Mouse (Mus musculus) frontal cortex, postnatal 10 days (tissue): ENCODE data around the gene Xpr1.

ENCODE experiments used
- DNase-seq, 2 experiments: peaks; one replicate each; pipeline ENCODE4 v3.0.0; 2022; ENCODE audit warnings: low spot score in 2 of 2, mixed read lengths in 1 of 2

Xpr1 gene

DNA sequence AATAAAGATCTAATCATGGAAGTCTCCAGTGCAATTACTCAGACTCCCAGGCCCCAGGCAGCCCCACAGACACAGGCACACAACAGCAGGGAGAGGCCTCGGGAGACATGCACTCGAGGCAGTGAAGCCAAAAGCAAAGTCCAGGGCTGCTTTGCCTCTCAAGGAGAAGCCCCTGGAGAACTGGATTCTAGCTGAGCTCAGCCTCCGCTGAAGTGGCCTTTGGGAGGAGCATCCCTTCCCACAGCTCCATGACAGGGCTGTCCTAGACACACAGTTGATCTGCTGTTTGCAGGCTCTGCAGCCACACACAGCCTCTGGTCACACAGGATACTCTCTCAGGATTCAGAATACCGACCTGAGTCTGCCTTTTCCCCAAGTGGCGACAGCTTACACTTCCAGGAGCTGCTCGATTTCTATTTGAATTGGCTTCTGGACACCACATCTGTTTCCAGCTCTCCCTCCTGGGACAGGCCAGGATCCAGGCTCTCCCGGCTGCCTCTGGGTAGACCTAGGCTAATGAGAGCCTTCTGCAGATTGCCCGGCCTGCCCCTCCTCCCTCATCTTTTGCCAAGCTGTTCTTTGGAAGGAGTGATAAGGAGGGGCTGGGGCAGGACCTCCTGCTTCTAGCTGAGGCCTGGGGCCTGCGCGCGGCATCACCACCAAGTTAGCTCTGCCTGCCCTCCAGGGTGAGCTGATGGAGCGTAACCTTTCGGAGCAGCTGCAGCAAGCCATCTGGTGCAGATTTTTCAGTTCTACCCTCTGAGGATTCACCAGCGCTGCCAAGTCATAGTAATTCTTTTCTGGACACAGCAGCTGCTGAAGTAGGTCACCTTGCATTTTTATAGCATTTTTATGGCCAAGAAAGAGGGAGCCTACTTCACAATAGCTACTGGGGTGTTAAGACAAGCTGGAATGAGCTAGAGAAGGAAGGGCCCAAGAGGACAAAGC lies 187.5 kb downstream of the Xpr1 start:
- no peak for DNase-seq
